Mouse (Mus musculus): ENCODE data around the gene Agtpbp1.
A peak's percentile ranks its signal among the peaks of the same experiment; 100 is the strongest.
"Not testable (repeated sequence)": the region's sequence is repeated elsewhere in the genome, so short reads cannot be mapped to it uniquely, and the experiment has no call there.

Gene Agtpbp1

DNA sequence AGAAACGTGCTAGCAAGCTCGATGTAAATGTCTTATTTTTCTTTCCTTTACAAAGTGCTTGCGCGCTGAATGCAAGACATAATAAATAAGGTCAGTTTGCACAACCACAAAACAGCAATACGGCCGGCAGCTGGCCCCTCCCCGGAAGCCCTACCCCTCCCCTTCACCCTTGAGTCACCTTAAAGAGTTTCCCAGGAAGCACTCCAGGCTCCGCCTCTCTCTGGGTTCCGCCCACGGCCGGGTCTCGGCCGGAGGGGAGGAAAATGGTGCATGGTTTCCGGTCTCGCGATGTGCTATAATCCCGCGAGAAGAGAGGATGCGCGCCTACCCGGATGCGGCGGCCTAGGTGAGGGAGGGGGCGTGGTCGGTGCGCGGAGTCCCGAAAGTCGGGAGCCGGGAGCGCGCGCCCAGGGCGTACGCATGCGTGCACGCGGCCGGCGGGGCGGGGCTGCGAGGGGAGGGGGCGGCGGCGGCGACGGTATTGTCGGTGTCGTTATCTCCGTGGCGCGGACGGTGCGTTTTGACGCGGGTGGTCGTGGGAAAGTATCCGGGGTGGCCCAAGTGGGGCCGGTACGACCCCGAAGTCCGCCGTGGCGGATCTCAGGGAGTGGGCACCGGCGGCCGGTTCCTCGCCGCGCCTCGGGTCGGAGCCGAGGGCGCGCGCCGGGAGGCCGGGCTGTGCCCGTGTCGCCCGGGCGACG, at the start of gene Agtpbp1, which contains the start of gene Naa35:
Gene Agtpbp1 (minus strand): TSS at position 281 of the 701 bp plus-strand sequence.
Gene Naa35 (plus strand): TSS at position 313 of the 701 bp plus-strand sequence.
- DNase-seq (ENCODE audit: low read depth, low spot score), result peak; percentile 98

DNA sequence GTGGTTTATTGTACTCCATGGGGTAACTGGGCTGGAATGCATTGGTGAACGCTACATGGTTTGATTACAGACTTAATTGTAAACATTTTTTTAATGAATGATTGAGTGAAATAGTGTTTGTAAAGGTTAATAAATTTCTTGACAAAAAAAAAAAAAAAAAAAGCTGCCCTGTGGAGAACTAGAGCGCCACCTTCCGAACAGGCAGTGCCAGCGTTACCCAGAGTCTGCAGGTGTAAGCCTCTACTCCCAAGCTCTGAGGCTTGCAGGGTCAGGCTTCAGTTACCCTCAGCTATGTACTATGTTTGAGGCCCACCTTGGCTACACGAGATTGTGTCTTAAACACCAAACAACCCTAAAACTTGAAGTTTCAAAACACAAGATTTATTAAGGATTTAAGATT, 49.6 kb upstream of the Agtpbp1 start:
- no peak for DNase-seq (ENCODE audit: low read depth, low spot score)

DNA sequence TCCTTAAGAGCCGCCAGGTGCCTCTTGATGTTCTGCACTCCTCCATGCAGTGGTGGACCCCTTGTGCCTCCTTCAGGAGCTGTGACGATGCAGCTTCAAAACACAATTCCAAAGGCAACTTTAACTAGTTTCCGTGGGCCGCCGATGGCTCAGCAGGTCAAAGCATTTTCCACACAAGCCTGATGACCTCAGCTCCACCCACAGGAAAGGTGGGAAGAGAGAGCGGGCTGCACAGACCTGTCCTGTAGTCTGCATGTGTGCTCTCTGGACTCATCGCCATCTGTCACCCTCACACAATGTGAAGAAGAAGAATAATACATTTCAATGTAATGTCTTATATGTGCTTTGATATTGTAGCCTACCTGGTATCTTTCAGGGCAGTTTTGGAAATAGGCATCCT, 41.7 kb upstream of the Agtpbp1 start:
- no peak for DNase-seq (ENCODE audit: low read depth, low spot score)

DNA sequence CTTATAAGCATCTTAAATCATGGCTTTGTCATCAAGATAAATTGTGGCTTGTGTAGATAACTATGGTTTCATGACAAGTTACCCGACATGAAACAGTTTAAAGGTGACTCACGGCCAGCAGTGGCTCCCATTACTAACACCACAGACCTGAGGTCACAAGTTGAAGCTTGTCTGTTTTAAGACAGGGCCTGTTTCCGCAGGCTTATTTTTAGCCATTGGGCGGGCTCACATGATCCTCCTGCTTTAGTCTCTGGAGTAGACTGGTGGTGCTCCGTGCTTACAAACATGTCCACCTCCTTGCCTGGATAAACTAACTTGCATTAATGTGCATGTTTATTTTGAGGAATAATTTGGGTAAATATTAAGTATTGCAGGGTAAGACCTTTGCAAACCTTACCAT, 39.9 kb upstream of the Agtpbp1 start:
- peak; percentile 19 for DNase-seq (ENCODE audit: low read depth, low spot score)

DNA sequence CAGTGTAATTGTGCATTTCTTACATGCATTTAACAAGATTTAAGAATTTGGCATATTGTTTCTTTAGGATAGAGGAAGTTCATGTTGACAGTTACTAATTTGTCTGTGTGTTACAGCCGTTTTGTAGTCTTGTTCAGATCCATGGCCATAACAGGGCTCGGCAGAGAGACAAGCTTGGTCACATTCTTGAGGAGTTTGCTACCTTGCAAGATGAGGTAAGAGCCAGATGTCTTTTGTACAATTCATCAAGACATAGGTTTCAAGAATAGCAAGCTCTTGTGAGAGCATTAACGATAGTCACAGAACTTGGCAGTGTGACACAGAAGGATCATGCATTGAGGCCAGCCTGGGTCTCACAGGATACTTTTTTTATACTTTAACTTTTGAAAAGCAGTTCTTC, 39.4 kb upstream of the Agtpbp1 start:
- no peak for DNase-seq (ENCODE audit: low read depth, low spot score)

DNA sequence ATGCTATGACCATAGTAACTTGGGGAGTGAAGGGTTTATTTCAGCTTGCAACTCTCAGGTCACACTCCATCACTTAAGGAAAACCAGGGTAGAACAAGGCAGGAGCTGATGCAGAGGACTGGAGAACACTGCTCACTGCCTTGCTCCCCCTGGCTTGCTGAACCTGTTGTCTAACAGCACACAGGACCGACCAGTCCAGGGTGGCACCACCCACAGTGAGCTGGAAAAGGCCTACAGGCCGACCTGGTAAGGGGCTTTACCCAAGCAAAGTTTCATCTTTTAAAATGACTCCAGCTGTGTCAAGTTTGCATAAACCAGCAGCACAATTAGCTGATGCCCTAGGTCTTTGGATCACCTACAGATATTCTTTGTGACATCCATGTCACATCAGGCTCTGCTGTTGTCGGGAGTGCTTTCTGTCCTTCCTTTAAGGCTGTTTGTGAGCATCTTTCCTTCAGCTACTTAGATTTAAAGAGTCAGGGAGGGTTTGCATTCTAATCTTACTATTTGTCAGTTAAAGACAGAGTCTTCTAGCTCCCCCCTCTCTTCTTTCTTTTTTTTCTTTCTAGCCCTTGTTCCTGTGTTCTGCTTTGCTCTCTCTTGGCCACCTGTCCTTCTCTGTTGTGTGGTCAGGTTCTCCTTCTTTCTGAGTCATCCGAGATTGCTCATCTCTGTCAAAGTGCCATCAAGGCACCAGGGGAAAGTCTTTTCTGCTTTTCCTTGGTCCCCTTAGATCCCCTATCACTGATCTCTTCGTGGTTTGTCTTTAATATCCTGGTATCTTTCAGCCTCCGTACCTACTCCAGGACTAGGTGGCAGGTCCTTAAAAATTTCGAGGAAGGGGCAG, 36.8 kb upstream of the Agtpbp1 start:
- DNase-seq (ENCODE audit: low read depth, low spot score), result no peak

DNA sequence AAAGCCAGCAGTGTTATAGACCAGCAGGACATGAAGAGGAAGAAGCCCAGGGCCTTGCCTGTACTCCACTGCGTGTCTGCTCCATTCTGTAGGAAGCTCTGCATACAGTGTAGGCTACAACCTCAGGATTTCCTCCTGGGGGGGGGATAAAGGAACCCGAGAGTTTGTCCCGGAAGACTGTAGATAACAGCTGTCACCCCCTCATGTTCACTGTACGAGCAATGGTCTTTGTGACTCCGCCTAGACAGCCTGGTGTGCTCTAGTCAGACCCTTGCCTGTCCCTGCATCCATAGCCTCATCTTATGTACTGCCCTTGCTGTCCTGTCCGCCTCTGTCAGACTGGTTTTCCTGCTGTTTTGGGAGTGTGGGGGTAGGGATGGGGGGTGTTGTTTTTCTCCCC, 33.4 kb upstream of the Agtpbp1 start:
- DNase-seq (ENCODE audit: low read depth, low spot score), result no peak

DNA sequence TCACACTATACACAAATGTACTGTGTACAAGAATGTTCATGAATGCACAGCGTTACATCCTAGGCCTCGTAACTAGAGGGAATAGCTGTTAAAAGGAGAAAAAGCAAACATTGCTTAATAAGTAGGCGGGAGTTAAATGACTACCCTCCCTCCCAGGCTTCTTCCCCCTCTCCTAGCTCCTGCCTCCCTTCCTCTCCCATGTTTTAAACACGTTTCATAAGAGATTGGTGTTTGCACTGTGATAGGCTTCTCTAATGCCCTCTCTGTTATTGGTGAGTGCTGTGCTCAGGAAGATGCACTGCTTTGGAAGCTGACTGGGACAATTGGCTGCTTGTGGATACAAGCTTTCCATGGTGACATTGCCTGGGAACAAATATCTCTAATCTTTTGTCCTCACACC, 30.5 kb upstream of the Agtpbp1 start:
- no peak for DNase-seq (ENCODE audit: low read depth, low spot score)

DNA sequence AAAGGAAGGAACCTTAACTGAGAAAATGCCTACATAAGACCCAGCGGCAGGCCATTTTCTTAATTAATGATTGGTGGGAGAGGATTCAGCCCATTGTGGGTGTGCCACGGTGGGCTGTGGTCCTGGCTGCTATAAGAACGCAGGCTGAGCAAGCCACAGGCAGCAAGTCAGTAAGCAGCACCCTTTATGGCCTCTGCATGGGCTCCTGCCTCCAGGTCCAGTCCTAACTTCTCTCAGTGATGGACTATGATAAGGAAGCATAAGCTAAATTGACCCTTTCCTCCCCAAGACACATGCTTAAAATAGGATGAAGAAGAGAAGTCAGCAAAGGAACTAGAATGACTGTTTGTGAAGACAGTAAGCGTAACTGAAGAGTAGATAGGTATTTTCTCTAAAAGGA, 30.1 kb upstream of the Agtpbp1 start:
- DNase-seq (ENCODE audit: low read depth, low spot score), result no peak

DNA sequence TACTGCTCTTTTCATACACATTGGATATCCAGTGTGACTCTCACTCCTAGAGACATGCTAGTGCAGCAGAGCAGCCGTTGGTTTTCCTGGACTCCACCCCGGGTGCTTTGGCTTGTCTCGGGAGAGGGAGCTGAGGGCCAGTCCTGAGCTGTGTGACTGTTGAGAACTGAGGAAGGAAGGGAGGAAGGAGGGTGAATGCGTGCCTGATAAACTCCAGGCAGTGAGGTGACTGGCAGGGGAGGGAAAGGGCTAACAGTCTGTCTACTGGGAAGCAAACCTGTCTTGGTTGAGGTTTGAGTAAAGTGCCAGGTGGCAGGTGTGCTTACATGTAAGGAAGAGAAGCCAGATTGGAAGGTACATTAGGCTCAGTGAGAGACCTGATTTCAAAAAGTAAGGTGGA, 28.8 kb upstream of the Agtpbp1 start:
- no peak for DNase-seq (ENCODE audit: low read depth, low spot score)

DNA sequence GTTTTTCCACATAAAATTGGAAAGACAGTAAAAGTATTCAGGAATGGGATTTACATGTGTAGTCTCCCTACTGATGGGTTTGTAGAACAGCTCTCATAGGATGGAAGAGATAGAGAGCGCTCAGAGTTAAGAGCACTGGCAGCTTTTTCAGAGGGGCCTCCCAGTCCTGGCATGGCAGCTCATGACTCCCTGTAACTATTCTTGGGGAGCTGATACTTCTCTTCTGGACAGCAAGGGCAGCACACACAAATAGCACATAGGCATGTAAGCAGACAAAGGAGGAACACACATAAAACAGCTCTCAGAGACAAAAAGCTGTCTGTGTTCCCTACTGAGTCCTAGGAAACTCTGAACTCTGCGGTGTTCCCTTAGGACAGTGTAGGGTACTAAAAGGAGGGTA, 25.4 kb upstream of the Agtpbp1 start:
- DNase-seq (ENCODE audit: low read depth, low spot score), result no peak

DNA sequence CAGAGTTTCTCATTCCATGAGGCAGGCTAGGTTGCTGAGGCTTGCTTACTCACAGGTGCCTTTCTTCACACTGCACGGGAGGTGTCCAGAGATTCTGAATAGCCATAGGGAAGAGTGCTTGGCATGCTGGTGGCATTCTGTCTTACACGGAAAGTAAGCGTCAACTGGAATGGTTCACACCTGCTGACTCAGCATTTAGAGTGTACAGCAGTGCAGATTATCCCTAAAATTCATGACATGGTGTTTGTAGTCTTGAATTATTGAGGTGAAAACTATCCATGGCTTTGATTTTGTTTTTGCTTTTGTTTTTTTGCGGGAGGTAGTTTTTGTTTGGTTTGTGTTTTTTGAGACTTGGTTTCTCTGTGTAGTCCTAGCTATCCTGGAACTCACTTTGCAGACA, 24.9 kb upstream of the Agtpbp1 start:
- no peak for DNase-seq (ENCODE audit: low read depth, low spot score)

DNA sequence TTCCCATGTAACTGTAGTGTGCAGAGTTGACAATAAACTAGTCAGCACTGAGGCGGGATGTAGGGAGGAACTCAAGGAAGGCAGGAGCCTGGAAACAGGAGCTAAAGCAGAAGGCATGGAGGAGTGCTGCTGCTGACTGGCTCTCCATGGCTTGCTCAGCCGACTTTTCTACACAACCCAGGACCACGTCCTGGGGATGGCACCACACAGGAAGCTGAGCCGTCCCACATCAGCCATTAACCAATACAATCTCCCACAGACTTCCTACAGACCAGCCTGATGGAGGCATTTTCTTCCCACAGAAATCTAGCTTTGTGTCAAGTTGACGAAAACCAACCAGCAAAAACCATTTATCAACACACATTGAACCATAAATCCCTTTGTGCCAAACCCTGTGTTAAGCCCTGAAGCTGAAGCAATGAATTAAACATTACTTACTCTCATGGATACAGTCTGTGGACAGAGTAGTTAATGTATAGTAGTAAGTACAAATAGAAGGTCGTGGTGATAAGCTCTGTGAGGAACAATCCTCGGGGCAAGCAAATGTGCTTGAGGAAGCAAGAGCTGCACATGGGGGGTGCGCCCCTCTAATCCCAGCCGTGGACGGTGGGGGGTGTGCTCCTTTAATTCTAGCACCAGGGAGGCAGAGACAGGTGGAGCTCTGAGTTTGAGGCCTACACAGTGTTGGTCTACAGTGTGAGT, 20.3 kb upstream of the Agtpbp1 start:
- DNase-seq (ENCODE audit: low read depth, low spot score), result no peak

DNA sequence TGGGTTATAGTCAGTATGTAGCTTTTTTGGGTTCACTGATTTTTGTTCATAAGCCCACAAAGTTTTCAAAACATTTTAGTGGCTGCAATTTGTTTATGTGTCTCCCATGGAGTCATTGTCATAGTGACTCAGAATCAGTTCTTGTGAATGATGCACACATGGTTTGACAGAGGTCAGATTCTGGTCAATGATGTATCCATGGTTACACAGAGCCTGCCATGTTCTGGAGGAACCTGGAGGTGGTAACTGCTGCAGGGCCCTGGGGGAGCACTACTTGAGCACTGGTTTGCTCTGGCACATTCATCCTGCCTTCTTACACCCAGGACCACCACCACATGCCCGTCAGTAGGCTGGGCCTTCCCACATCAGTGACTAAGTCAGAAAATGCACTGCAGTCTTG, 19.5 kb upstream of the Agtpbp1 start:
- DNase-seq (ENCODE audit: low read depth, low spot score), result peak; percentile 43

DNA sequence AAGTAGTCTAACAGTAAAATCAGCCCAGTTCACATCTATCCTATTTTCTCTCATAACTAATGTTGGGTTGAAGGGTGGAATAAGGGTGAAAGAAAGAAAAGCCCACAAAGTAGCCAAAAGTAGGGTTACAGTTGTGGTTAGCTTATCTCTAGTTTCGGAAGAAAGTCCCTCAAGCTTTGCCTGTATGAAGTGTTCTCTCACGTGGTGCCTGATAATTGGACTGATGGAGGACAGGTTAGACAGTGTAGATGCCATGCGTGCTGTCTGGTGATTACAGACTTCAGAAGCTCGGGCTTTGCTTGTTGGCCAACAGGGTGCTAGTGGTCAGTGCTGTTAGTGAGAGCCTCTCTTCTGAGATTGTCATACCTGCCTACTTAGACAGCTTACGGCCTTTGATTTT, 18.1 kb upstream of the Agtpbp1 start:
- no peak for DNase-seq (ENCODE audit: low read depth, low spot score)

DNA sequence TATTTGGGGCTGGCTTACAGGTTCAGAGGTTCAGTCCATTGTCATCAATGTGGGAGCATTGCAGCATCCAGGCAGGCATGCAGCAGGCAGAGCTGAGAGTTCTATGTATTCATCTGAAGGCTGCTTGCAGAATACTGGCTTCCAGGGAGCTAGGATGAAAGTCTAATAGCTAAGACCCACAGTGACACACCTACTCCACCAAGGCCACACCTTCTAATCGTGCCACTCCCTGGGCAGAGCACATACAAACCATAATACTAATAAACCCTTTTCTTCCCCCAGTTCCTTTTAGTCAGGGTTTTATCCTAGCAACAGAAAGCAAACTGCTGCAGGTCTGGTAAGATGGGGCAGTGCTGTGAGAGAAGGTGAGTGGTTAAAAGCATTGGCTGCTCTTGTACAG, 7.6 kb upstream of the Agtpbp1 start:
- no peak for DNase-seq (ENCODE audit: low read depth, low spot score)

DNA sequence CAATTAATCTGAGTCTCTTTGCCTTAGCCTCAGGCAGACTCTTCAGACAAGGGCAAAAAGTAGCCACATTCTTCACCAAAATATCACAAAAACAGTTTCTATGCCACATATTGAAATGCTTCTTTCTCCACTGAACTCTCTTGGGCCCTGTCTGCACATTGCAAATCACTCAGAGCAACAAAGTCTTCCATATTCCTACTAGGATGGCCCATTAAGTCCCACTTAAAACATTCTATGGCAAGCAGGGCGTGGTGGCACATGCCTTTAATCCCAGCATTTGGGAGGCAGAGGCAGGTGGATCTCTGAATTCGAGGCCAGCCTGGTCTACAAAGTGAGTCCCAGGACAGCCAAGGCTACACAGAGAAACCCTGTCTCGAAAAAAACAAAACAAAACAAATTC, 7.0 kb upstream of the Agtpbp1 start:
- DNase-seq (ENCODE audit: low read depth, low spot score), result not testable (repeated sequence)

DNA sequence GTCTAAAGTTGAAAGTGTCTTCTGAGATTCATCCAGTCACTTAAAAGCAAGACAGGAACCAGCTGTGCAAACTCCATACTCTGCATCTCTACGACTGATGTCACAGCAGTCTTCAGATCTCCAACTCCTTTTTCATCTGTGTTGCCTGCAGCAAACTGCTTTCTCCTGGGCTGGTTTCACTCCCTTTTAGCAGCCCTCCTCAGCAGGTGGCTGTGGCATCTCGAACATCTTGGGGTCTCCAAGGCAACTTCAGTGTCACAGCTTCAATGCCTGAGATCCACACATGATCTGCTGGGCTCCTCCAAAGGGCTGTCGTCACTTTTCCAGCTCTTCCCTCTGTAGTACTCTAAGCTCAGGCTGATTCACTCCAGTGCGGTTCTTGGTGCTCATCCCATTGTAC, 5.7 kb upstream of the Agtpbp1 start:
- no peak for DNase-seq (ENCODE audit: low read depth, low spot score)

DNA sequence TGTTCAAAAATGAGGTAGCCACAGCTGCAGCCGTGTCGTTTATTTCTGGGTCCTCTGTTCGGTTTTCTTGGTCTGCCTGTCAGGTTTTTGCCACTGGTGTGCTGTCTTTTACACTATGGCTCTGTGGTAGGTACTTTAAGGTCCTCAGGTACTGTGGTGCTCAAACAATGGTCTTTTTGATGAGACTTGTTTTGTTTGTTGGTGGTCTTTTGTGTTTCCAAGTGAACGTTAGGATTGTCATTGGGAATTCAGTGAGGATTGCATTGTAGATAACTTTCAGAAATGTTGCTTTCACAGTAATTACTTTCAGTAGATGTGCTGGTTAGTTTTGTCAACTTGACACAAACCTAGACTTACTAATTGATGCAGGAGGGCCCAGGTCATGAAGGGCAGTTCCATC, 4.6 kb upstream of the Agtpbp1 start:
- DNase-seq (ENCODE audit: low read depth, low spot score), result no peak

DNA sequence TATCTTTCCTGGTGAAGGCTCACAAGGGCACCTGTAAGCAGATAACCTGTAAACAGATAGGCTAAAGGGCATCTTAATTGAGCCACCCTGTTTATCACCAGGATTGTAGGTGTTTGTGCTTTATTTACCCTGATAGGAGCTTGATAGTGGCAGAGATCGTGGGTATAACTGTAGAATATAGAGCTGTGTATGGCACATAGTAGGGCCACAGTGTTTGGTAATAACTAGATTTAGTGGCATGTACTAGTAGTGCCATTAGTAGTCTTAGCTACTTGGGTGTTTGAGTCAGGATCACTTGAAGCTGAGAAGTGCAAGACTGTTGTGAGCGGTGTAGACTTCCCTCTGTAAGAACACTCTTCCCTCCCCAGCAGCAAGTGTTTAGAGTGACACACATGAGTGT, 2.2 kb upstream of the Agtpbp1 start:
- DNase-seq (ENCODE audit: low read depth, low spot score), result no peak

DNA sequence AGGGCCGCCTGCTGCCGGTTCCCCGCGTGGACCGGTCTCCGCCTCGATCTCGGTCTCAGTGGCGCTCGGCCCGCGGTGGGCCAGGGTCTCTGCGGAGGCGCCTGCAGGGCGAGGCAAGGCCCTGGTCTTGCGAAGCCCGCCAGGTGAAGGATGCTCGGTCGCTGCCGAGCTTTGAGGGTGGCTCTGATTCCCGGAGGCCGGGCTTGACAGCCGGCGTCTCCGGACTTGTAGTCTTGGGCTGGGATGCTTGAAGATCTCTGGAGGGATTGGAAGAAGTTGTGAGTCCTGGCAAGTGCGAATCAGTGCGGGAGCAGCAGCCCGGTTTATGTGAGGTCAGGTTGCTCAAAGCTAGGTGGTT, 600 bp upstream of the Agtpbp1 start:
- DNase-seq (ENCODE audit: low read depth, low spot score), result peak; percentile 44

DNA sequence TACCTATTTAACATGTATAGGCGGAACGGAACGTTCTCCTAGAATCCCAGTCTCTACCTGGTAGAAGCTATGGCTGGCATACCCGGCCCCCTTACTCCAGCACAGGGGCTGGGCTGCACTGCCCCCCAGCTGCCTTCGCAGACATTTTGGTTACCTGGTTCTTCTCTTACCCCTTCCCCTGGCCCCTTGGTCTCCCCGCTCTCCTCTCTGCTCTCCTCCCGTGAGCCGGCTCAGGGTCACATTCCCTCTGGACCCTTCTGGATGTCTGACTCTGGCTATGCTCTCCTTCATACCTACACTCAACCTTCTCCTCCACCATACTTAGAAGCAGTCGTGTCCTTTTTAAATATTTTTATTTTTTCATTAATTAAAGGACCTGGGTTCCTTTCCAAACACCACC, 546 bp downstream of the Agtpbp1 start:
- DNase-seq (ENCODE audit: low read depth, low spot score), result peak; percentile 22

DNA sequence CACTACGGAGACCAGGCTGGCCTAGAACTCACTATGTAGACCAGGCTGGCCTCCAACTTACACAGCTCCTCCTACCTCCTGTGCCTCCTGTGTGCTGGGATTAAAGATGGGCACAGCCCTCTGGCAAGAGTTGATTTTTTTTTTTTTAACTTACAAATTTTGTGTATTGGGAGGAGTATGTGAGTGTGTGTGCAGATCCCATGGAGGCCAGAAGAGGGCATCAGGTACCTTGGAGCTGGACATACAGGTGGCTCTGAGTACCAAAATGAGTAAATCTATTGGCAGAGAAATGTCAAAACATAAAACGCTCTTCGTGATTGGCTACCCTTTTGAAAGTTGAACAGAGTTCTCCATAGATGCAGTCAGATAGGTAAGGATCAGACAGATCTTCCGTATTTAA, 4.1 kb downstream of the Agtpbp1 start:
- DNase-seq (ENCODE audit: low read depth, low spot score), result no peak

Data from 3T3-L1 (cell line).